Mouse (Mus musculus): ENCODE measurements around the gene Hk2.

Hk2 gene

GRCm38 (mm10) chr6:82740868-82741517, 33.3 kb downstream of the Hk2 start:
- DNase-seq (ENCODE audit: low read depth, low spot score), result no peak

GRCm38 (mm10) chr6:82740269-82740668, 34.0 kb downstream of the Hk2 start:
- DNase-seq (ENCODE audit: low read depth, low spot score), result peak; percentile 71

- DNase-seq (ENCODE audit: low read depth, low spot score), result no peak
Observed at GRCm38 (mm10) chr6:82737634-82738540, 36.4 kb downstream of the Hk2 start.

- DNase-seq (ENCODE audit: low read depth, low spot score), result no peak
Observed at GRCm38 (mm10) chr6:82736626-82737600, 37.3 kb downstream of the Hk2 start.

GRCm38 (mm10) chr6:82735347-82735746, 38.9 kb downstream of the Hk2 start:
- no peak for DNase-seq (ENCODE audit: low read depth, low spot score)

- no peak for DNase-seq (ENCODE audit: low read depth, low spot score)
Observed at GRCm38 (mm10) chr6:82728635-82729034, 45.6 kb downstream of the Hk2 start.

GRCm38 (mm10) chr6:82727206-82727605, 47.0 kb downstream of the Hk2 start:
- no peak for DNase-seq (ENCODE audit: low read depth, low spot score)

GRCm38 (mm10) chr6:82723321-82723720, 50.9 kb downstream of the Hk2 start:
- no peak for DNase-seq (ENCODE audit: low read depth, low spot score)

- DNase-seq (ENCODE audit: low read depth, low spot score), result no peak
Observed at GRCm38 (mm10) chr6:82716126-82716525, 58.1 kb downstream of the Hk2 start.

GRCm38 (mm10) chr6:82715653-82716052, 58.6 kb downstream of the Hk2 start:
- DNase-seq (ENCODE audit: low read depth, low spot score), result no peak

- no peak for DNase-seq (ENCODE audit: low read depth, low spot score)
Observed at GRCm38 (mm10) chr6:82715253-82715652, 59.0 kb downstream of the Hk2 start.

GRCm38 (mm10) chr6:82714841-82715240, 59.4 kb downstream of the Hk2 start:
- DNase-seq (ENCODE audit: low read depth, low spot score), result no peak

- peak; percentile 53 for DNase-seq (ENCODE audit: low read depth, low spot score)
Observed at GRCm38 (mm10) chr6:82714243-82714642, 60.0 kb downstream of the Hk2 start.

- no peak for DNase-seq (ENCODE audit: low read depth, low spot score)
Observed at GRCm38 (mm10) chr6:82707742-82708141, 66.5 kb downstream of the Hk2 start.

- DNase-seq (ENCODE audit: low read depth, low spot score), result no peak
Observed at GRCm38 (mm10) chr6:82707241-82707640, 67.0 kb downstream of the Hk2 start.

GRCm38 (mm10) chr6:82705221-82705620, 69.0 kb downstream of the Hk2 start, which contains the start of gene Pole4:
TSS of gene Pole4 (minus strand) at chr6:82705365.
- DNase-seq (ENCODE audit: low read depth, low spot score), result no peak

- DNase-seq (ENCODE audit: low read depth, low spot score), result no peak
Observed at GRCm38 (mm10) chr6:82703710-82704109, 70.5 kb downstream of the Hk2 start.

- DNase-seq (ENCODE audit: low read depth, low spot score), result peak; percentile 60
Observed at GRCm38 (mm10) chr6:82702593-82703017, 71.6 kb downstream of the Hk2 start.

- DNase-seq (ENCODE audit: low read depth, low spot score), result no peak
Observed at GRCm38 (mm10) chr6:82701296-82701695, 73.0 kb downstream of the Hk2 start.

GRCm38 (mm10) chr6:82699831-82700230, 74.4 kb downstream of the Hk2 start:
- DNase-seq (ENCODE audit: low read depth, low spot score), result no peak

GRCm38 (mm10) chr6:82696736-82697135, 77.5 kb downstream of the Hk2 start:
- DNase-seq (ENCODE audit: low read depth, low spot score), result no peak

- DNase-seq (ENCODE audit: low read depth, low spot score), result no peak
Observed at GRCm38 (mm10) chr6:82694668-82695067, 79.6 kb downstream of the Hk2 start.
